Mouse (Mus musculus): ENCODE measurements at regions not wholly inside any gene's neighbourhood (a gene's known extent, or its start where the extent isn't known, plus 50 kb on each side); places are given as distances from the start of the nearest gene placed in this dataset.
A peak's percentile ranks its signal among the peaks of the same experiment; 100 is the strongest.

- no peak overlapping the region for H3K4me3 ChIP-seq (replicated peaks; ENCODE audit: extremely low read depth, low read depth, low read length)
- TF ChIP-seq CTCF (IDR thresholded peaks at IDR 0.05; ENCODE audit: insufficient read depth, low read length) (no peak), POLR2A (IDR thresholded peaks at IDR 0.05; ENCODE audit: borderline replicate concordance, extremely low read depth, low read depth, low read length) (no peak)
- 93% methylated on average over 13 of the region's 13 CpGs for WGBS
Measured at GRCm38 (mm10) chr1:137584104-137584675, 591.3 kb downstream of the Ptprc start.

GRCm38 (mm10) chr1:137577639-137578038 is 597.9 kb downstream of the Ptprc start:
- Histone ChIP-seq H3K4me3 (replicated peaks; ENCODE audit: extremely low read depth, low read depth, low read length) (no peak overlapping the region), H3K4me1 (ENCODE audit: control insufficient read depth, insufficient read depth, low read length) (no peaks in the 10 kb centered on the region)
- WGBS: 89% methylated on average over 1 of the region's 1 CpGs
- no peak for DNase-seq
- no peak for TF ChIP-seq POLR2A (IDR thresholded peaks at IDR 0.05; ENCODE audit: borderline replicate concordance, extremely low read depth, low read depth, low read length)

More at GRCm38 (mm10) chr1:137584104-137584675, 591.3 kb downstream of the Ptprc start:
- no peaks in the 10 kb centered on the region for H3K4me1 ChIP-seq (ENCODE audit: control insufficient read depth, insufficient read depth, low read length)
- DNase-seq: no peak

GRCm38 (mm10) chr1:137576174-137576573 is 599.3 kb downstream of the Ptprc start:
- no peaks in the 10 kb centered on the region for H3K4me1 ChIP-seq (ENCODE audit: control insufficient read depth, insufficient read depth, low read length)
- H3K4me3 ChIP-seq (replicated peaks; ENCODE audit: extremely low read depth, low read depth, low read length): no peak overlapping the region
- 81% methylated on average over 9 of the region's 9 CpGs for WGBS
- no peak for DNase-seq
- TF ChIP-seq POLR2A (IDR thresholded peaks at IDR 0.05; ENCODE audit: borderline replicate concordance, extremely low read depth, low read depth, low read length) (no peak), CTCF (IDR thresholded peaks at IDR 0.05; ENCODE audit: insufficient read depth, low read length) (no peak)

GRCm38 (mm10) chr1:137575380-137575779 is 600.1 kb downstream of the Ptprc start:
- Histone ChIP-seq H3K4me1 (ENCODE audit: control insufficient read depth, insufficient read depth, low read length) (no peaks in the 10 kb centered on the region), H3K4me3 (replicated peaks; ENCODE audit: extremely low read depth, low read depth, low read length) (no peak overlapping the region)
- no peak for DNase-seq
- TF ChIP-seq CTCF (IDR thresholded peaks at IDR 0.05; ENCODE audit: insufficient read depth, low read length): no peak
- TF ChIP-seq POLR2A (IDR thresholded peaks at IDR 0.05; ENCODE audit: borderline replicate concordance, extremely low read depth, low read depth, low read length): no peak

- Histone ChIP-seq H3K4me1 (ENCODE audit: control insufficient read depth, insufficient read depth, low read length) (no peaks in the 10 kb centered on the region), H3K4me3 (replicated peaks; ENCODE audit: extremely low read depth, low read depth, low read length) (no peak overlapping the region)
- no peak for TF ChIP-seq POLR2A (IDR thresholded peaks at IDR 0.05; ENCODE audit: borderline replicate concordance, extremely low read depth, low read depth, low read length)
- TF ChIP-seq CTCF (IDR thresholded peaks at IDR 0.05; ENCODE audit: insufficient read depth, low read length): no peak
- no peak for DNase-seq
- WGBS: 70% methylated on average over 6 of the region's 6 CpGs
Measured at GRCm38 (mm10) chr1:137571905-137572865, 603.3 kb downstream of the Ptprc start.

- Histone ChIP-seq H3K4me1 (ENCODE audit: control insufficient read depth, insufficient read depth, low read length) (no peaks in the 10 kb centered on the region), H3K4me3 (replicated peaks; ENCODE audit: extremely low read depth, low read depth, low read length) (no peak overlapping the region)
- TF ChIP-seq CTCF (IDR thresholded peaks at IDR 0.05; ENCODE audit: insufficient read depth, low read length): no peak
- TF ChIP-seq POLR2A (IDR thresholded peaks at IDR 0.05; ENCODE audit: borderline replicate concordance, extremely low read depth, low read depth, low read length): no peak
- DNase-seq: no peak
- WGBS: 54% methylated on average over 4 of the region's 4 CpGs
Measured at GRCm38 (mm10) chr1:137571190-137571904, 604.2 kb downstream of the Ptprc start.

- TF ChIP-seq POLR2A (IDR thresholded peaks at IDR 0.05; ENCODE audit: borderline replicate concordance, extremely low read depth, low read depth, low read length) (no peak), CTCF (IDR thresholded peaks at IDR 0.05; ENCODE audit: insufficient read depth, low read length) (no peak)
- Histone ChIP-seq H3K4me3 (replicated peaks; ENCODE audit: extremely low read depth, low read depth, low read length) (no peak overlapping the region), H3K4me1 (ENCODE audit: control insufficient read depth, insufficient read depth, low read length) (no peaks in the 10 kb centered on the region)
- DNase-seq: no peak
- 95% methylated on average over 1 of the region's 1 CpGs for WGBS
Measured at GRCm38 (mm10) chr1:137567526-137567925, 607.3 kb upstream of the Nr5a2 start.

GRCm38 (mm10) chr1:137565573-137566048 is 605.4 kb upstream of the Nr5a2 start:
- no peak overlapping the region for H3K4me3 ChIP-seq (replicated peaks; ENCODE audit: extremely low read depth, low read depth, low read length)
- TF ChIP-seq CTCF (IDR thresholded peaks at IDR 0.05; ENCODE audit: insufficient read depth, low read length) (no peak), POLR2A (IDR thresholded peaks at IDR 0.05; ENCODE audit: borderline replicate concordance, extremely low read depth, low read depth, low read length) (no peak)
- DNase-seq: peak; percentile 51
- peaks cover 6% of the 10 kb centered on the region for H3K4me1 ChIP-seq (ENCODE audit: control insufficient read depth, insufficient read depth, low read length)
- WGBS: 58% methylated on average over 4 of the region's 4 CpGs

- Histone ChIP-seq H3K4me3 (replicated peaks; ENCODE audit: extremely low read depth, low read depth, low read length) (no peak overlapping the region), H3K4me1 (ENCODE audit: control insufficient read depth, insufficient read depth, low read length) (peaks cover 10% of the 10 kb centered on the region)
- TF ChIP-seq POLR2A (IDR thresholded peaks at IDR 0.05; ENCODE audit: borderline replicate concordance, extremely low read depth, low read depth, low read length) (no peak), CTCF (IDR thresholded peaks at IDR 0.05; ENCODE audit: insufficient read depth, low read length) (no peak)
- 67% methylated on average over 3 of the region's 3 CpGs for WGBS
- no peak for DNase-seq
Measured at GRCm38 (mm10) chr1:137561686-137562085, 601.4 kb upstream of the Nr5a2 start.

Data from lung, adult 2 months (tissue).